Mouse (Mus musculus) heart, embryonic 12.5 days (tissue): Measurements from ENCODE around the gene Csmd2. TPM values are rescaled to one million over a fixed set of nuclear protein-coding genes. Genes with fewer than 3 reads are reported as not detected.

Source experiments
- ATAC-seq: fragments of 200-750 bp; cut with Nextera tagmentation; 2 replicates; pipeline ENCODE4 v1.8.0; 2017; ENCODE audit warnings: moderate TSS enrichment, moderate library complexity; ENCODE audit not compliant: insufficient number of reproducible peaks, low FRiP score
- H3K27ac ChIP-seq: fragments of 300-500 bp; sonication (generic); 2 replicates; pipeline ENCODE4 v1.5.1; 2016; ENCODE audit warnings: mild to moderate bottlenecking, moderate library complexity; ENCODE audit not compliant: poor library complexity, severe bottlenecking
- H3K27me3 ChIP-seq: fragments of 300-500 bp; sonication (generic); replicated peaks from 2 replicates; pipeline ENCODE4 v1.6.1; 2016; ENCODE audit warnings: mild to moderate bottlenecking, moderate library complexity
- H3K36me3 ChIP-seq: fragments of 300-500 bp; sonication (generic); 2 replicates; pipeline ENCODE4 v1.6.1; 2016; ENCODE audit warnings: mild to moderate bottlenecking, moderate library complexity
- H3K4me1 ChIP-seq: fragments of 300-500 bp; sonication (generic); replicated peaks from 2 replicates; pipeline ENCODE4 v1.6.1; 2016; ENCODE audit warnings: mild to moderate bottlenecking
- H3K4me2 ChIP-seq: fragments of 300-500 bp; sonication (generic); 2 replicates; pipeline ENCODE4 v1.6.1; 2016; ENCODE audit warnings: mild to moderate bottlenecking, moderate library complexity
- H3K4me3 ChIP-seq: fragments of 300-500 bp; sonication (generic); 2 replicates; pipeline ENCODE4 v1.5.1; 2016; ENCODE audit warnings: mild to moderate bottlenecking
- H3K9ac ChIP-seq: fragments of 300-500 bp; sonication (generic); 2 replicates; pipeline ENCODE4 v1.6.1; 2016; ENCODE audit warnings: mild to moderate bottlenecking, moderate library complexity
- H3K9me3 ChIP-seq: fragments of 300-500 bp; sonication (generic); replicated peaks from 2 replicates; pipeline ENCODE4 v1.6.1; 2016; ENCODE audit warnings: mild to moderate bottlenecking, moderate library complexity
- whole genome bisulfite sequencing: fragments of 180-500 bp; shearing (Covaris S2); methylation state at CpG from one replicate; pipeline ENCODE4 v1.1.7; 2016; 5-methylcytosine and 5-hydroxymethylcytosine counted together
- polyA plus RNA-seq: library from polyadenylated mRNA; unstranded; fragments of >200 nt; fragmentation: Nextera tagmentation; extraction: Ambion mirVana; gene quantifications from 2 replicates; pipeline ENCODE4 v1.2.1, GENCODE M21; 2016

Gene Csmd2
- polyA plus RNA-seq = 0.06 TPM in 1 of 2 replicates, not detected in the other

DNA sequence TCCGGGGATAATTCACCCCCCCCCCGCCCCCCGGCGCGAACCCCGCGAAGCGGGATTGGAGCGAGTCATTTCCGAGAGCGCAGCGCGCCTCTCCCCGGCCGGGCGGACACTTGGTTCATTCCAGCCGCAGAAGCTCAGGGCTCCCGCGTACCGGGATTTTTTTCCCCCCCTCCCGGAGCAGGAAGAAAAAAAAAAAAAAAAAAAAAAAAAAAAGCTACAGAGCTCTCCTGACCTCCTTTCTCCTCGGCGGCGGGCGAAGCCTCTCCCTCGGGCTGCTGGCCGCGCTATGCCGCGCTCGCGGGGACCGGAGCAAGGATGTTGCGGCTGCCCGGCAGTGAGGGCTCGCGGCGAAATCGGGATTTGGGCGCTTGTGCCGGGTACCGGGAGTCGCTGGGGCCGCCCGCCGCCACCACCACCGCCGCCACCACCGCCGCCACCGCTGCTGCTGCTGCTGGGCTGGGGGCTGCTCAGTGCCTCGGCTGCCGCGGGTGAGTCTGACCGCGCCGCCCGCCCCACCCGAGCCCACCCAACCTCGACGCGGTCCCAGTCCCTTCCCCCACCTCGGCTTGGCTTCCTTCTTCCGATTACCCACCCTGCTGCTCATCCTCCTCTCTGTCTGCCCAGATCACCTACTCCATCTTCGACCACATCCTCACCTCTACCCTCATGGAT is at the start of gene Csmd2:
Csmd2 (plus strand) TSS at position 74 of the 672 bp plus-strand sequence.
- H3K9ac ChIP-seq = peak within 1 kb of the TSS; percentile 40; the same call in 1 of the 2 replicates
- H3K4me2 ChIP-seq = peak within 1 kb of the TSS; percentile 83
- H3K27me3 ChIP-seq = peaks cover 86% of the 10 kb centered on the region
- H3K27ac ChIP-seq = no peak within 1 kb of the TSS
- no peaks in the 10 kb centered on the region for H3K36me3 ChIP-seq
- ATAC-seq = no peak
- H3K9me3 ChIP-seq = no peaks in the 10 kb centered on the region
- under 1% methylated on average over 60 of the region's 65 CpGs for WGBS
- peak within 1 kb of the TSS; percentile 51 for H3K4me3 ChIP-seq
- H3K4me1 ChIP-seq = peaks cover 18% of the 10 kb centered on the region

DNA sequence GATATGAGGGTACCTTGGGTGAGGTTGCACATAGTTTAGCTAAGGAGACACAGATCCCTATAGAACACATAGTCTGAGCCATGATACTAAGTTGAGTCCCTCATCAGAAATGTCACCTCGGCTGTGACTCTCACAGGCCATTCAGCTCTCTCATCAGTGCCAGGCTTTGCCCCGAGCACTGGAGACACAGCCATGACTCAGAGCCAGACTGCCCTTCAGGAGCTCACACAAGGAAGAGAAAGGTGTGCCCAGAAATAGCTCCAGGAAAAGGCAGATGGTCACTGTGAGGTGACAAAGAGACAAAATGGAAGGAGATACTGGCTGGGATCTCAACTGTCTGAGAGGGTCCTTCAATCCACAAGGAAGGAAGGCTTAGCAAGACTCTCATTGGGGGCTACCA is 40.0 kb upstream of the Csmd2 start:
- Histone ChIP-seq H3K27ac (no peak overlapping the region), H3K4me2 (no peak overlapping the region), H3K4me3 (no peak overlapping the region), H3K36me3 (no peaks in the 10 kb centered on the region), H3K9me3 (no peaks in the 10 kb centered on the region), H3K9ac (no peak overlapping the region), H3K27me3 (no peaks in the 10 kb centered on the region), H3K4me1 (0 out of 2 replicates have a peak, but pooled peaks cover 2% of the 10 kb centered on the region)
- WGBS = 69% methylated on average over 2 of the region's 2 CpGs
- ATAC-seq = no peak

DNA sequence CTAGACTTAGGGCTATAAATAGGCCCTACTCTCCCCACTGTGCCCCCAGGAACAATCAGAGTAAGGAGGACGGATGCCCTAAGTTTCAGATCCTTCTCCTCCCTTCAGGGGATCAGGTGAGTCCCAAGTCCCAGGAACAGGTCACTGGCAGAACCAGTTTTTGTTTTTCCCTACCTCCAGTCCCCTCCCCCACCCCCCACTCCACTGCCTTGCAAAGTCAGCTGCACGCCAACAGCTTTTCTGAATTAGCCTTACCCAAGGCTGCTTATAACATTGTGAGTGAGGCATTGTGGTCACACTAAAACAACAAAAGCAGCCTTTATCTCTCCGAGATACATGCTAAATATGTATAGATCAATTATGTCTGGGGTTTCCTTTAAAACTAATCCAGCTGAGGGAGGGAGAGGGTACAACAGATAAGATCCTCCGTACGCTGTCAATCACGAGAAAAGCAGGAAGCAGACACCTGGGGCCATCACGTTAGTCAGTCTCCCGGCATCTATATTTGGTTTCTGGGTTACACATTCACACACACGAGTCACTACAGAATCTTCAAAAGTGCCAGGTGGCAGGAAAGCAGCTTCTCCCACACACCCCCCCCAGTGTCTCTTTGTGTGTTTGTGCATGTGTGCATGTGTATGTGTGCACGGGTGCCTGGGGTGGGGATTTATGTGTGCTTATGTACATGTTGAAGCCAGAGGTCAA is 34.5 kb upstream of the Csmd2 start:
- Histone ChIP-seq H3K9ac (no peak overlapping the region), H3K9me3 (0 out of 2 replicates have a peak, but pooled peaks cover 4% of the 10 kb centered on the region), H3K36me3 (no peaks in the 10 kb centered on the region), H3K4me3 (no peak overlapping the region), H3K4me2 (no peak overlapping the region), H3K4me1 (0 out of 2 replicates have a peak, but pooled peaks cover 2% of the 10 kb centered on the region), H3K27me3 (no peaks in the 10 kb centered on the region), H3K27ac (no peak overlapping the region)
- 34% methylated on average over 10 of the region's 10 CpGs for WGBS
- no peak for ATAC-seq

DNA sequence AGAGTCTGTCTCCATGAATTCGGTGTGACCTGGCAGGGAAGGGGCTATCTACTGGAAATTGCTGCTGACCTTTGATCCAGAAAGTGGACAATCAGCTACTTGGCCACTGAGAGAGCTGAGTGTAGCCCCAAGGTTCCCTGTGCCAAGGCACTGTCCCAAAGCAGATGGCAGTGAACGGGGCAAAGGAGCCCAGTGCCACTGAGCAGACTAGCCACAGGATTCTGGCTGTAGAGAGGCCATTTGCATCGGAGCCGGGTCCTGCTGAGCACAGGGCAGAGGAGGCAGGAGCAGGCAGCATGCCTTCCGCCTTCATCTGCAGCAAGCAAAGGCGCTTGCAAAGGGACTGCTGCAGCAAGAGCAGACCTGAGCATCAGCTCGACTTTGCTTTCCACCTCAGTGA is 18.6 kb upstream of the Csmd2 start:
- Histone ChIP-seq H3K9me3 (no peaks in the 10 kb centered on the region), H3K36me3 (no peaks in the 10 kb centered on the region), H3K9ac (no peak overlapping the region), H3K27me3 (peaks cover 74% of the 10 kb centered on the region), H3K4me1 (no peaks in the 10 kb centered on the region), H3K4me2 (no peak overlapping the region), H3K27ac (no peak overlapping the region), H3K4me3 (no peak overlapping the region)
- 5% methylated on average over 7 of the region's 7 CpGs for WGBS
- ATAC-seq = no peak

DNA sequence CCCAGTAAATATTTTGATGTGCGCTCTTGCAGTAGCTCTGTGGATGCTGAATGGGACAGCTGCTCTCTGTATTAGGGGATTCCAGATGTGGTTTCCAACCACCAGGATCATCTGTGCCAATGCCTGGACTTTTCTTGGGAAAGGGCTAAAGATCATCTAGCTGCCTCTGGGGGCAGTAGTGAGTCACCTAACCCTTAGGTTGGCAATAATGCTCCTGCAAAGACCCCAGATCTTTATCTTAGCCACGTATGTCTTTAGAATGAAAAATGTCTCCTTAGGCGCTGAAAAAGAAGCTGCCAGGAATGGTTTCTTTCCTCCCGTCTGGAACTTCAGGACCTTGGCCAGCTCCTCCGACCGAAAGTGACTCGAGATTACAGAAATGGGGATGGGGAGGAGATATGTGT is 17.6 kb upstream of the Csmd2 start:
- no peaks in the 10 kb centered on the region for H3K4me1 ChIP-seq
- 4% methylated on average over 7 of the region's 7 CpGs for WGBS
- no peak overlapping the region for H3K4me3 ChIP-seq
- H3K9me3 ChIP-seq = no peaks in the 10 kb centered on the region
- no peak overlapping the region for H3K9ac ChIP-seq
- no peak overlapping the region for H3K27ac ChIP-seq
- no peak for ATAC-seq
- no peaks in the 10 kb centered on the region for H3K36me3 ChIP-seq
- peaks cover 74% of the 10 kb centered on the region for H3K27me3 ChIP-seq
- H3K4me2 ChIP-seq = no peak overlapping the region

DNA sequence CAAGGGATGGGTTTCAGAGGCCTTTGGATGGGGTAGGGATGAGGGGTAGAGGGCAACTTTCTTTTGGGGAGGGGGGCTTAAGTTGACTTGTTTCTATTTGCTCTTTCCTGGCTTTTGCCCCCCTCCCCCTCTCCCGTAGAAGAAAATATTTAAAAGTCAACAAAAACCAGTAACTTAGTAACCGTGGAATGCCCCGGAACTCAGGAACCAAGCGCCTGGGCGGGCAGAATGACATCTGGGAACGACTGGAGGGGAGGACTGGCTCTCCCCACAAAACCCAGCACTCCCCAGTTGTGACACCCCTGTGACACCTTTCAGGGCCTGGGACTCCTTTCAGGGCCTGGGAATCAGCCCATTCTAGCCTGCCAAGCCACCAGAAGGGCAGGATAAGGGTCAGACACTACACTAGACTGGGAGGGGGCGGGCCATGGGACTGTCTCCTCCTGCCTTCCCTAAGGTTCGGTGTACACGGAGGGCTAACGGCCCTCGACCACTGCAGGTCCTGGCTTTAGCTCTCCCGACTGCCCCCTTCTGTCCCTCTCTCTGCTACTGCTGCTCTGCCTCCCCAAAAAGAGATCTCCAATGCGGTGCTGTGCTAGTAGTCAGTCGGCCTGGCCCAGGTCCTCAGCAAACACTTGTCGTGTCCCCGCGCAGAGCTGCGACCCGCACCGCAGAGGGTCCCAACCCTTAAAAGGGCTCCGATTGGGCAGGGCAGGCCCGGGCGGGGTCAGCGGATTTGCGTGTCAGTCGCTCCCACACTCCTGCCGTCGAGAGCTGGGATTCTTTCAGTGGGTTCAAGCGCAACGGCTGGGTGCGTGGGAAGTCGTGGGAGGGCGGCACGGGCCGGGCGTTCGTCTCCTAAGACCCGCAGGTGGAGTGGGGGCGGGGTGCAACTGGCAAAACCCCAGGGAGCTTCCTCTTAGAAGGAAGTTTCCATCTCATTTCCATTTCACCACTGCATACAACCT is 16.5 kb upstream of the Csmd2 start, which contains the start of gene CK137956:
CK137956 (minus strand) TSS at position 51 of the 968 bp plus-strand sequence.
- no peak within 1 kb of the TSS for H3K27ac ChIP-seq
- H3K36me3 ChIP-seq = no peaks in the 10 kb centered on the region
- no peaks in the 10 kb centered on the region for H3K4me1 ChIP-seq
- ATAC-seq = no peak
- WGBS = 4% methylated on average over 39 of the region's 39 CpGs
- no peak within 1 kb of the TSS for H3K4me2 ChIP-seq
- no peak within 1 kb of the TSS for H3K4me3 ChIP-seq
- no peak within 1 kb of the TSS for H3K9ac ChIP-seq
- H3K27me3 ChIP-seq = peaks cover 71% of the 10 kb centered on the region
- no peaks in the 10 kb centered on the region for H3K9me3 ChIP-seq

DNA sequence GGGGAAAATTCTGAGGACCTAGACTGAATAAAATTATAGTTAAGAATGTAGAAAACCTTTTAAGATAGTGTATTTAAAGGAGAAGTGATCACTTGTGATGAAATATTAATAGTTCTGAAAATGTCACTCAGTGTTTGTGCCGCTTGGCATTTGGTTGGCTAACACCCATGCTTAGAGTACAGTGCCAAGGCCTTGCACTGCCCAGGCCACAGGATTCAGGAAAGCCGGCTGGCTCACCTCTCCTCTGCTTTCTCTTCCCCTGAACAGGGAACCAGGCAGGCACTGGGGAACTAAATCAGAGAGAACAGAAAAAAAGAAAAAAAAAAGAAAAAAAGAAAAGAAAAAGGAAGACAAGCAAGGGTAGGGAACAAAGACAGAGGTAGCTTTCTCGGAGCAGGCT is 14.7 kb upstream of the Csmd2 start:
- Histone ChIP-seq H3K4me1 (no peaks in the 10 kb centered on the region), H3K9me3 (no peaks in the 10 kb centered on the region), H3K27ac (no peak overlapping the region), H3K36me3 (no peaks in the 10 kb centered on the region), H3K9ac (no peak overlapping the region), H3K4me2 (no peak overlapping the region), H3K4me3 (no peak overlapping the region), H3K27me3 (peaks cover 59% of the 10 kb centered on the region)
- ATAC-seq = no peak
- WGBS = 71% methylated on average over 3 of the region's 3 CpGs

DNA sequence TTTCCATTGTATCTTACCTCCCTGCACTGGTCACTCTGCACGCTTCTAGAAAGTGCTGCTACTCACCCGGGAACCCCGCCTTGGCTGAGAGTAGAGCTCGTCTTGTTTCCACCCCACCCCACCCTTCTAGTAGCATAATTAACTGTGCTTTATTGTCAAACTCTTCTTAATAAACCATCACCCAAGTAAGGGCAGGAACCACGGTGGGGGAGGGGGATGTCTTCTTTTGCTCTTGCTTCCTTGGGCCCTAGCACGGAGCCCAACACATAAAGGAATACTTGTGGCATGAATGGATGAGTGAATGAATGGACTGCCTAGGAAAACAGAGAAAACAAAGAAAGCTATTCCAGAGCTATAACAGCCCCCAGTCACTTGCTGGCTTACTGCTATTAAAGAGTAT is 6.5 kb upstream of the Csmd2 start:
- peaks cover 31% of the 10 kb centered on the region for H3K27me3 ChIP-seq

DNA sequence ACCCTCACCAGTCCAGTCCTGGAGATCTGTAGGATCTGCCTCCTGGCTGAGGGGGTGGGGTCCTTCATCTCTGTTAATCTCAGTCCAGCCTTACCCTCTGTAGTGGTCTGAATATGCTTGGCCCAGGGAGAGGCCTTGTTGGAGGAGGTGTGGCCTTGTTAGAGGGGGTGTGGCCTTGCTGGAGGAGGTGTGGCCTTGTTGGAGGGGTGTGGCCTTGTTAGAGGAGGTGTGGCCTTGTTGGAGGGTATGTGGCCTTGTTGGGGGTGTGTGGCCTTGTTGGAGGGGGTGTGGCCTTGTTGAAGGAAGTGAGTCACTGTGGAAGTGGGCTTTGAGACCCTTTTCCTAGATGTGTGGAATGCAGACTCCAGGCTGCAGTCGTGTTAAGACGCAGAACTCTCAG is 3.2 kb upstream of the Csmd2 start:
- ATAC-seq = no peak
- Histone ChIP-seq H3K9ac (no peak overlapping the region), H3K9me3 (no peaks in the 10 kb centered on the region), H3K27me3 (peaks cover 59% of the 10 kb centered on the region), H3K4me2 (no peak overlapping the region), H3K36me3 (no peaks in the 10 kb centered on the region), H3K27ac (no peak overlapping the region), H3K4me3 (no peak overlapping the region), H3K4me1 (peaks cover 18% of the 10 kb centered on the region)
- WGBS = 66% methylated on average over 2 of the region's 2 CpGs

More for the DNA sequence above, 6.5 kb upstream of the Csmd2 start:
- no peak for ATAC-seq
- 72% methylated on average over 6 of the region's 6 CpGs for WGBS
- Histone ChIP-seq H3K4me1 (no peaks in the 10 kb centered on the region), H3K36me3 (no peaks in the 10 kb centered on the region), H3K9me3 (no peaks in the 10 kb centered on the region), H3K4me2 (no peak overlapping the region), H3K4me3 (no peak overlapping the region), H3K9ac (no peak overlapping the region), H3K27ac (no peak overlapping the region)

DNA sequence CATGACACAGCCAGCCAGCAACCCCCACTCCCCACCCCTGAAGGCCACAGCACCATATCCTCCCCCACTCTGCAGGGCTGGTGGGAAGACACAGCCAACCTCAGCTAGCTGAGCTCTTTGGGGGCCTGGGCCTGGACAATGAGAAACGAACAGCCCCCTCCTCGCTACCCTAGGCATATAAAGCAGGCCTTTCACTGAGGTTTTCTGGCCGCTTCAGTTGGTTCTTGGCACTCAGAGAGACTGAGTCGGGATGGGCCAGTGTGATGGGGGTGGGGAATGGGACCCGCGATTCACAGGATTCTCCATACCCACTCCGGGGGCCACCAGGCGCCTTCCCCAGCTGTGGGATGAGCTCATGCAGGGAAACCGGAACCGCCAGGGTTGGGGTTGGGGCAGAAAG is 1.8 kb upstream of the Csmd2 start:
- Histone ChIP-seq H3K36me3 (no peaks in the 10 kb centered on the region), H3K4me1 (peaks cover 18% of the 10 kb centered on the region), H3K27ac (no peak overlapping the region), H3K9me3 (no peaks in the 10 kb centered on the region), H3K4me2 (no peak overlapping the region), H3K4me3 (no peak overlapping the region), H3K27me3 (peaks cover 73% of the 10 kb centered on the region), H3K9ac (no peak overlapping the region)
- ATAC-seq = no peak
- WGBS = 15% methylated on average over 10 of the region's 10 CpGs
